In genomic region chr8:86903104-86903503, GRCm38 (mm10) we compare ENCODE assay signal across 9 mouse cellular contexts. TPM values are rescaled to one million over a fixed set of nuclear protein-coding genes. Genes with fewer than 3 reads are reported as not detected.
A peak's percentile ranks its signal among the peaks of the same experiment; 100 is the strongest.
DNase-seq lines count a peak whose midpoint lies in the region; ATAC-seq lines count a peak whose summit lies in the region.
"Had no signal": no experiment of that assay in that cellular context is flagged by ENCODE, and none has a peak within 500 bp of the region (broad histone marks: within the 10 kb centered on the region; RNA-seq: fewer than 3 reads in every experiment).

No protein-coding gene starts in this region.

- H3K9ac ChIP-seq in lung, embryonic 16.5 days (ENCODE audit: low read length): no peak overlapping the region
- H3K9ac ChIP-seq: liver, embryonic 15.5 days had no signal

- no peaks in the 10 kb centered on the region for H3K36me3 ChIP-seq in lung, embryonic 16.5 days (ENCODE audit: control insufficient read depth, insufficient read depth, low read length)
- H3K36me3 ChIP-seq: liver, embryonic 15.5 days had no signal

- H3K27me3 ChIP-seq in lung, embryonic 16.5 days (ENCODE audit: control insufficient read depth, insufficient read depth, low read depth, low read length): no peaks in the 10 kb centered on the region
- H3K27me3 ChIP-seq: liver, embryonic 15.5 days had no signal

- peak; percentile 89 for DNase-seq in CD4-positive, CD25-positive, alpha-beta regulatory T cell, adult 2 months (ENCODE audit: low read depth, low spot score)
- DNase-seq in R1 (ENCODE audit: low read depth, low spot score): peak; percentile 87
- peak; percentile 91 to 94 for DNase-seq in cerebellum, postnatal 10 days
- peak; percentile 78 to 82 for DNase-seq in gastrocnemius, postnatal 36 days
- DNase-seq in layer of hippocampus, adult 11-12 months (ENCODE audit: low spot score): peak; percentile 90
- DNase-seq in right cerebral cortex, postnatal 36 days (ENCODE audit: low spot score in 2 of 2): peak; percentile 66 to 81
- DNase-seq in yolk sac, embryonic 10.5 days (ENCODE audit: low spot score): peak; percentile 45

- no peak overlapping the region for H3K27ac ChIP-seq in lung, embryonic 16.5 days (ENCODE audit: low read length)
- H3K27ac ChIP-seq: liver, embryonic 15.5 days had no signal

- no peak overlapping the region for H3K4me2 ChIP-seq in lung, embryonic 16.5 days (ENCODE audit: low read depth, low read length)
- H3K4me2 ChIP-seq: liver, embryonic 15.5 days had no signal

- H3K4me1 ChIP-seq in lung, embryonic 16.5 days (replicated peaks; ENCODE audit: control insufficient read depth, insufficient read depth, low read length): no peaks in the 10 kb centered on the region

- WGBS in lung, embryonic 16.5 days: 4% methylated on average over 10 of the region's 10 CpGs

- intact Hi-C loops in gastrocnemius, postnatal 36 days (cut with DNase I): loop anchor here (5.0 kb wide), 3 partner anchors 61 to 251 kb away; no protein-coding TSS in a partner anchor

- no peaks in the 10 kb centered on the region for H3K9me3 ChIP-seq in lung, embryonic 16.5 days (ENCODE audit: control insufficient read depth, low read length)
- H3K9me3 ChIP-seq: liver, embryonic 15.5 days had no signal

- ATAC-seq in lung, embryonic 16.5 days (ENCODE audit: low read depth): 0 out of 2 replicates have a peak, but pooled peaks have one; percentile 31

- H3K4me3 ChIP-seq in lung, embryonic 16.5 days (ENCODE audit: low read length): no peak overlapping the region
- H3K4me3 ChIP-seq: liver, embryonic 15.5 days had no signal

RNA-seq across cellular contexts. Expression of gene N4bp1, which starts 18.0 kb away (rescaled TPM):
- 10 to 100 TPM; 15.0 to 16.1 TPM for total RNA-seq in gastrocnemius, postnatal 36 days (2021)
- 6.4 and 7.2 TPM in 2 replicates for polyA plus RNA-seq in lung, embryonic 16.5 days (2015; fragmentation: Nextera tagmentation; extraction: Ambion mirVana)
